Mouse (Mus musculus) gastrocnemius, adult 8-10 months (tissue): ENCODE results near the gene Tspoap1. TPM values are rescaled to one million over a fixed set of nuclear protein-coding genes. Genes with fewer than 3 reads are reported as not detected.
A peak's percentile ranks its signal among the peaks of the same experiment; 100 is the strongest.

Experiments
- DNase-seq, 2 experiments: peaks; one replicate each; pipeline ENCODE4 v3.0.0; 2022; ENCODE audit warnings: low spot score in 2 of 2
- total RNA-seq, 4 experiments: library from RNA; stranded (reverse); gene quantifications; 2 replicates each; pipeline ENCODE4 v1.2.4; 2022

The Tspoap1 gene
- total RNA-seq, result not detected

GRCm38 (mm10) chr11:87760301-87761081, at the start of gene Tspoap1:
TSS of gene Tspoap1 (plus strand) at chr11:87760541.
- DNase-seq, result no peak

- no peak for DNase-seq
These were observed 48.2 kb upstream of the Tspoap1 start for GRCm38 (mm10) chr11:87712188-87712587.

DNA sequence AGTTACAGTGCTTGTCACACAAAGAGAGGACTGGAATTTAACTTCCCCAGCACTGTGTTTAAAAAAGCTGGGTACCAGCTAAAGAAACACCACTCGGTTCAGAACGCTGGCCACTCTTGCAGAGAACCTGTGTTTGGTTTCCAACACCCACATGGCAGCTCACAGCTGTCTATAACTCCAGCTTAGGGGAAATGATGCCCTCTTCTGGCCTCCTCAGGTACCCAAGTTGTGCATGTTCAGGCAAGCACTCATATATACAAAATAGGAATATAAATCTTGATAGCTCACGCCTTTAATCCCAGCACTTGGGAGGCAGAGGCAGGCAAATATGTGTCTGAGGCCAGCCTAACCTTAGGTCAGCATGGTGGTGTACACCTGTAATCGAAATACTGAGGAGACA, 44.3 kb upstream of the Tspoap1 start:
- DNase-seq, result no peak

DNA sequence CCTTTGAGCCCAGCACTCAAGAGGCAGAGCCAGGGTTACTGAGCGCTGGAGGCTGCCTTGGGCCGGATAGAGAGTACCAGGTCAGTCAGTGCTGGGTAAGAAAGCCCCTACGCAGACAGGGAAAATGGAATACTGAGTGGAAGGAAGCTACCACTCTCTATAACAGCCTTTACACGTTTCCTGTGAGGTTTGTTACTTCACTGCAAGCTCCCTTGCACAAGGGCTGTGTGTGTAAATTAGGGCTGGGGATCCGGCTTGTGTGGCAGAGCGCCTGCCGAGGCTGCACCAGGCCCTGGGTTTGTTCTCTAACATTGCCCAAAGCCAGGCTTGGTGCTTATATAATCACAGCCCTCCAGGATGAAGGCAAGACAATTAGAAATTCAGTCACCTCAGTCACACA, 40.8 kb upstream of the Tspoap1 start:
- DNase-seq, result no peak

GRCm38 (mm10) chr11:87720324-87720723, 40.0 kb upstream of the Tspoap1 start:
- no peak for DNase-seq

DNA sequence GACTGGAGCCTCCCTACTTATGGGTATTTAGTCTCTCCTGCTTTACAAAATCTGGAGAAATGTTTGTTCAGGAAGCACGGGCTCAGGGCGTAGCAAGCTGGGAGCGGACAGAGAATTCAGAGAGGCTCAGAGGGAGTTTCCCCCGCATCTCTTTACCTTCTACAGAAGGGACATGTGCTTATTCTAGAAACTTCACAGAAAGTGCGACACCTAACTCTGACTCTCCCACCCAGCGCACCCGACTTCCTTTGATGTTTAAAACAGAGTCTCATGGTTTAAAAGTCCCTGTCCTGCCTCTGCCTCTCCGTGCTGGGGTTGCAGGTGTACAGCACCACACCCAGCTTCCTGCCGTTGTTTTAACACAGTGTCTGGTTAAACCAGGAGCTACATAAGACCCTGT, 39.5 kb upstream of the Tspoap1 start:
- DNase-seq, result no peak

DNA sequence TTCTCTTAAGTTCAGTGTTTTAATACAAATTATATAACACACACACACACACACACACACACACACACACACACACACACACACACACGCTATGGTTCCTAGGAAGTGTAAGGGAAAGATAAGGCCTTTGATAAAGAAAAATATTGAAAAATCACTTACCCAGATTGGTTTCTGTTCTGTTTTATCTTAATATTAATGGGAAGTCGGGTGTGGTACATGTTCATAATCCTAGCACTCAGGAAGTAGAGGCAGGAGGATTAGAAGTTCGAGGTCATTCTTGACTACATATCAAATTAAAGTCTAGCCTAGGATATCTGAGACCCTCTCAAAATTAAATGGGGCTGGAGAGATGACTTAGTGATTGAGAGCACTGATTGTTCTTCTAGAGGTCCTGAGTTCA, 38.2 kb upstream of the Tspoap1 start:
- no peak for DNase-seq

DNA sequence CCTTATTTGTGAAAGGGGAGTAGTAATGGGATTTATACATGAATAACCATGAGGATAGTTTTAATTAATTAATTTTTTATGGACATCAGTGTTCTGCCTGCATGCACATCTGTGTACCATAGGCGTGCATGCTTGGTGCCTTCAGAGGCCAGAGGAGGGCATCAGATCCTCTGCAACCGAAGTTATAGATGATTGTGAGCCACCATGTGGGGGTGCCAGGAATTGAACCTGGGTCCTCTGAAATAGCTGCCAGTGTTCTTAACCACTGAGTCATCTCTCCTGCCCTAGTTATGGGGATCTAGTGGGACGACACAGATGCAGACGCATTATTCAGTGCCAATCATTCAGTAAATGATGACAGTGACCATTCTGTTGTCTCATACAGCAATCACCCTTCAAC, 37.5 kb upstream of the Tspoap1 start:
- DNase-seq, result no peak

- DNase-seq, result no peak
These were observed 34.8 kb upstream of the Tspoap1 start for GRCm38 (mm10) chr11:87725515-87725914.

DNA sequence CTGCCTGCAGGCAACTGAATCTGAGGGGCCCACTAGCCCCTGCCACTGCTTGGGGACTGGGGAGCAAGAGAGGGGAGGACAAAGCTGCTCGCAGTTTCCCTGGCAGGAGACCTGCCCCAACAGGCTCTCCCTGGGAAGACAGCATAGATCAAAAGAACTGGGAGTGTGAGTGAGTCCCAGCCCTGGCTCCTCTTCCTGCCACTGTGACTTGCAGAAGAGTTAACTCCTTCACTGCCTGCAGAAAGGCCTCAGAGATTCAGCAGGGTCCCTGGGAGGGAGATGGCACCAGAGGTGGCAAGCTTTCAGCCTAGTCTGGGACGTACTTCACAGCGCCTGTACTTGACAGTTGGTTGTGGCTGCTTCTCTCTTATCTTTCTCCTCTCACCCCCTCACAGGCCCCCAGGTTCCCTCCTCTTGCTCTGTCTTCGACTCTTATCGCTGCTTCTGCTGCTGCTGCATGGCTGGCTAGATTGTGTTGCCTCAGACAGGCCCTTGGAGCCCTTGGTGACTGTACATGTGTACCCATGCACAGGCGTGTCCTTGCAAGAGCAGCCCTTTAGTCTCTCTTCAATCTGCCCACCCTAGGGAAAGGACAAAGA, 34.3 kb upstream of the Tspoap1 start:
- no peak for DNase-seq

DNA sequence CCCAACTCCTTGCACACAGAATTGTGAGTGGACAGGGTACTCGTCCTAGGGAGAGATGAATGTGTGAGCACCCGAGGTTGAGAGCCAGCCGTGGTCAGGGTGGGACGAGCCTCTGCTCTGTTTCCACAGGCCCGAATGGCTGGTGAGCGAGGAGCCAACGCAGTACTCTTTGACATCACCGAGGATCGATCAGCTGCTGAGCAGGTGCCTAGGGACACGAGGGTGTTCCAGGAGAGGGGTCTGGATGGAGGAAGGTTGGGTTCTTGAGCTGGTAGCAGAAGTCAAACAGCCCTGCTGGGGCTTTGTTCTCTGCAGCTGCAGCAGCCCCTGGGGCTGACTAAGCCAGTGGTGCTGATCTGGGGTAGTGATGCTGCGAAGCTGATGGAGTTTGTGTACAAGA, 33.3 kb upstream of the Tspoap1 start:
- no peak for DNase-seq

DNA sequence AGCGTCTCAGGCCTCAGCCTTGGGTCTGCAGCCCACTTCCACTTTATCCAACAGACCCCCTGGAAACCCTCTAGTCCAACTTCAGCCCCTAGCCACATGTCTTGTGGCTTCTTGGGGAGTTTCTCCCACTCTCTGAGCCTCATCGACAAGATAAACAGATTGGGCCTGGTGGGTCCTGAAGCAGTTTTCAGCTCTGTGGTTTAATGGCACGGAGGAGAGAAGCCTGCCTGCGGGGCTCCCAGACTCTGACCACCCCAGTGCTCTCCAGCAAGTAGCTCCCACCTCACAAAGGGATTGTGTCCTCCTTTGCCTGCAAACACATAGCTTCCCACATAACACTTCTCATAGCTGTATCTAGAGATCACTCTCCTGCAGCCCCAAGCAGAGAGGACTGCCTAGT, 32.9 kb upstream of the Tspoap1 start:
- DNase-seq, result no peak

DNA sequence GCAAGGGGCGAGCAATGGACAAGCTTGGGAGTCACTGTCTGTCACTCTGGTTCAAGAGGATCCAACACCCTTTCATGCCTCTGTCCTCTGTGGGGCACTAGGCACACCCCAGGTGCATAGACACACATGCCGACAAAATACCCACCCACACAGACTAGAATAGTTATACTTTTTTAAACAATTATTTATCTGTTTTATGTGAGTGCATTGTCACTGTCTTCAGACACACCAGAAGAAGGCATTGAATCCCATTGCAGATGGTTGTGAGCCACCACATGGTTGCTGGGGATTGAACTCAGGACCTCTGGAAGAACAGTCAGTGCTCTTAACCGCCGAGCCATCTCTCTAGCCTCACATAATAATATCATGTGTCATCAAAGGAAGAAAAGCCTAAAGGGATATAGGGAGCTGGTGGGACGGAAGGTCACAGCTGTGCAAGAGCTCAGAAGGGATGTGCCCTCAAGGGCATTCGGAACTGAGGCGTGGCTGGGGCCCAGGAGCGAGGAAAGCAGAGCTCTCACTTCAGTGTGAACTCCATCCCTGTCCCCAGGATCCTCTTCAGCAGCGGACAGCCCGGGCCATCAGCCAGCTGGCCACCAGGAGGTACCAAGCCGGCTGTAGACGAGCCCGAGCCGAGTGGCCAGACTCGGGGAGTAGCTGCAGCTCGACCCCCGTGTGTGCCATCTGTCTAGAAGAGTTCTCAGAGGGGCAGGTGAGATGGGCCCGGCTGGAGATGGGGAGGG, 31.3 kb upstream of the Tspoap1 start:
- no peak for DNase-seq

DNA sequence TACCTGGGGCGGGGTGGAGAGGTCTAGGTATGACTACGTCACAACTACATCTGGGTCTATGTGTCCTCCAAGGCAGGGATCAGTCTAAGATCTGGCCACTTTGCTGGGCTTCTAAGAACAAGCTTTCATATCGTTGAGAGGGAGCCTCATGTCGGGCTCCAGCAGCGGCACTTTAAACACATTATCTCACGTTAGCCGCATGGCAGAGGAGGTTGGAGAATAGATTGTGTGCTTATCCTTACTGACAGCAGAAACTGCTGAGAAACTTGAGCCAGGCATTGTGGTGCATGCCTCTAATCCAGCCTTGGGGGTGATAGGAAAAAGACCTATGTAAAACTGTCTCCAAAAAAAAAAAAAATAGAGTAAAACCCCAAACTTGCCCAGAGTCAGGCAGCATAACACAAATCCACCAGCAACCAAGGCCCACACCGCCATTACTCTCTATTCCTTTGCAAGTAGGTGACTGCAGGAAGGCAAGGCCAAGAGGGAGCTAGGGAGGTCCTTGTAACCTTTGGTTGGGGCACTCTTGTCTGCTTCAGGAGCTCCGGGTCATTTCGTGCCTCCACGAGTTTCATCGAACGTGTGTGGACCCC, 30.7 kb upstream of the Tspoap1 start:
- no peak for DNase-seq

DNA sequence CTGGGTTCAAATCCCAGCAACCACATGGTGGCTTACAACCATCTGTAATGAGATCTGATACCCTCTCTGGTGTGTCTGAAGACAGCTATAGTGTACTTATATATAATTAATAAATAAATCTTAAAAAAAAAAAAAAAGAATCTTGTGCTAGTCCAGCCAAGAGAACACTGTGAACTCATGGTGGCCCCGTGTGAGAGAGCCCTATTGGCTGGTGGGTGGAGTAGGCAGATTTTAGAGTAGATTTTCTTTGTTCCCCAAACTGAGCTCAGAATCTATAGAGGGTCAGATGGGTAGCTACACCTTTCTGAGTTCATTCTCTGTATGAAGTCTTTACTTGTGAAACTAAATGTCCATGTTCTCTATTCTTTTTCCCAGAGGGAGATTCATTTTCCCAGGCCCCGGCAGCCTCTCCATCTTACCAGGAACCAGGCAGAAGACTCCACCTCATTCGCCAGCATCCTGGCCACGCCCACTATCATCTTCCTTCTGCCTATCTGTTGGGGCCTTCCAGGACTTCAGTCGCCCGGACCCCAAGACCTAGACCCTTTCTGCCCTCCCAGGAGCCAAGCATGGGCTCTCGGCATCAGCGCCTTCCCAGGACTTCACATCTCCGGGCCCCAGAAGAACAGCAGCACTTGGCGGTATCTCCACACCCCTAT, 29.6 kb upstream of the Tspoap1 start:
- no peak for DNase-seq

- no peak for DNase-seq
These were observed 26.0 kb upstream of the Tspoap1 start for GRCm38 (mm10) chr11:87734346-87734745.

GRCm38 (mm10) chr11:87735691-87736090, 24.6 kb upstream of the Tspoap1 start:
- DNase-seq, result no peak

GRCm38 (mm10) chr11:87736647-87737134, 23.6 kb upstream of the Tspoap1 start:
- peak; percentile 27 for DNase-seq

DNA sequence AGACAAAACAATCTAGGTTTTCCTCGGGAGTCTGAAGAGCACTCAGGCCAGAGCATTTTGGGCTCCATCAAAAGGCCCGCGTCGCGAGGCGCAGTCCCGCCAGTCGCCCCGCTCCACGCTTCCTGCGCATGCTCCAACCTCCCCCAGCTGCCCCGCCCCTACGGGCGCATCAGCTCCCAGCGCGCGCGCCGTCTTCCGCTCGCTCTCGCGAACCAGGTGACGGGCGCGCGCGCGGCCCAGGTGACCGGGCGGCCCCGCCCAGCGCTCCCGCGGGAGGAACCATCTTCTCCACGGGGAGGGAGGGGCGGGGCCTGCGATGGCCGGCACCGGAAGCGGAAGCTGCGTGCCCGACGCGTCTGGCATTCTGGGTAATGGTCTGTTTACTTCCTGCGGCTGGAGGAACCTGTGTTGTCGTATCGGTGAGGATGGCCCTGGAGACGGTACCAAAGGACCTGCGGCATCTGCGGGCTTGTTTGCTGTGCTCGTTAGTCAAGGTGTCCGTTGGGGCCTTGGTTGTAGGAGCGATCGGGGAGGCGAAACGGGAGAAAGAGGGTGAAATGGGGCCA, 23.1 kb upstream of the Tspoap1 start, which contains the start of gene Supt4a:
Gene Supt4a (plus strand): TSS at position 378 of the 566 bp plus-strand sequence.
- peak; percentile 89 to 94 for DNase-seq

- no peak for DNase-seq
These were observed 16.6 kb upstream of the Tspoap1 start for GRCm38 (mm10) chr11:87743691-87744090.

GRCm38 (mm10) chr11:87744964-87745363, 15.4 kb upstream of the Tspoap1 start:
- DNase-seq, result no peak
